Comparison of ENCODE assay signal across 12 mouse cellular contexts in genomic region chr14:56276096-56276495, GRCm38 (mm10). TPM values are rescaled to one million over a fixed set of nuclear protein-coding genes. Genes with fewer than 3 reads are reported as not detected.
A peak's percentile ranks its signal among the peaks of the same experiment; 100 is the strongest.
DNase-seq lines count a peak whose midpoint lies in the region; ATAC-seq lines count a peak whose summit lies in the region.
"Had no signal": no experiment of that assay in that cellular context is flagged by ENCODE, and none has a peak within 500 bp of the region (broad histone marks: within the 10 kb centered on the region; RNA-seq: fewer than 3 reads in every experiment).

No protein-coding gene starts in this region.

- ATAC-seq in CD4-positive, CD25-positive, alpha-beta regulatory T cell, adult 4 months = peak; percentile 71
- ATAC-seq in activated CD4-positive, CD25-positive, alpha-beta regulatory T cell, adult 4 months = peak; percentile 56
- ATAC-seq in inflammation-experienced regulatory T-cells, adult 6 months = peak; percentile 80

- peak; percentile 24 for DNase-seq in CD4-positive helper T cell, adult 2 months (ENCODE audit: low read depth, low spot score)
- DNase-seq in CD4-positive, CD25-positive, alpha-beta regulatory T cell, adult 2 months (ENCODE audit: low read depth, low spot score) = peak; percentile 47
- peak; percentile 75 for DNase-seq in induced T-regulatory cell, adult 2 months (ENCODE audit: low read depth)

RNA-seq across cellular contexts. Expression of gene Gzmb, which starts 14.0 kb away (rescaled TPM):
- polyA plus RNA-seq in CD4-positive, CD25-positive, alpha-beta regulatory T cell, adult 4 months (2017; shearing (Covaris generic)) = 10 to 100 TPM; 32.6 to 34.9 TPM
- 100 to 1,000 TPM; 142 to 148 TPM for polyA plus RNA-seq in activated CD4-positive, CD25-positive, alpha-beta regulatory T cell, adult 4 months (2017; shearing (Covaris generic))
- 100 to 1,000 TPM in 1 of 3 experiments, 10 to 100 TPM in 2; 13.5 to 296 (median 19.9) TPM for polyA plus RNA-seq in inflammation-experienced regulatory T-cells, adult 6 months (2017; shearing (Covaris generic))
- polyA plus RNA-seq: brain, embryonic 14.5 days; C2C12; cerebellum, adult 2 months had no signal

RNA-seq across cellular contexts. Expression of gene Gzmc, which starts 41.6 kb away (rescaled TPM):
- 1 to 10 TPM; 6.5 to 9.5 TPM for polyA plus RNA-seq in CD4-positive, CD25-positive, alpha-beta regulatory T cell, adult 4 months (2017; shearing (Covaris generic))
- 10 to 100 TPM in 1 of 2 experiments, 1 to 10 TPM in 1; 6.0 to 10.5 TPM for polyA plus RNA-seq in activated CD4-positive, CD25-positive, alpha-beta regulatory T cell, adult 4 months (2017; shearing (Covaris generic))
- 1 to 10 TPM; 3.0 to 5.8 (median 4.6) TPM for polyA plus RNA-seq in inflammation-experienced regulatory T-cells, adult 6 months (2017; shearing (Covaris generic))
- polyA plus RNA-seq: adrenal gland, adult 2 months; brain, embryonic 14.5 days; C2C12; cerebellum, adult 2 months; G1E; Patski had no signal

Comparison
In these comparisons a context has a peak if more than half of its experiments do, and no peak if none do; other contexts are left out.
1. Peak in every context shown above with its lines: DNase-seq and ATAC-seq.
2. DNase-seq: peak in every context shown above with its lines; median percentile 75 in induced T-regulatory cell, adult 2 months; 47 in CD4-positive, CD25-positive, alpha-beta regulatory T cell, adult 2 months; 24 in CD4-positive helper T cell, adult 2 months.